Mouse (Mus musculus) embryonic fibroblast, embryonic 13.5 days (primary cell): Measurements from ENCODE around the gene Hspb1. TPM values are rescaled to one million over a fixed set of nuclear protein-coding genes. Genes with fewer than 3 reads are reported as not detected.

Experiments
- H3K27ac ChIP-seq: 2 replicates; pipeline ENCODE4 v1.5.1; 2012; ENCODE audit warnings: low read length, control low read depth, inconsistent platforms; ENCODE audit not compliant: insufficient read depth
- H3K4me1 ChIP-seq: 2 replicates; pipeline ENCODE4 v1.6.1; 2011; ENCODE audit warnings: low read length; ENCODE audit not compliant: control insufficient read depth, insufficient read depth
- H3K4me3 ChIP-seq: 2 replicates; pipeline ENCODE4 v1.5.1; 2011; ENCODE audit warnings: mild to moderate bottlenecking, control low read depth, low read length; ENCODE audit not compliant: insufficient read depth
- CTCF ChIP-seq: IDR thresholded peaks from 2 replicates; pipeline ENCODE4 v1.5.1; 2011; ENCODE audit warnings: mild to moderate bottlenecking, control low read depth, low read length, moderate library complexity, borderline replicate concordance; ENCODE audit not compliant: insufficient read depth
- POLR2A ChIP-seq: IDR thresholded peaks from 2 replicates; pipeline ENCODE4 v1.6.1; 2011; ENCODE audit warnings: low read depth, mild to moderate bottlenecking, control low read depth, low read length, moderate library complexity
- polyA plus RNA-seq: library from polyadenylated mRNA; stranded (reverse); fragments of >200 nt; gene quantifications from 2 replicates; pipeline ENCODE4 v1.2.4, GENCODE M21; 2011; ENCODE audit warnings: low read depth; ENCODE audit not compliant: missing spikeins, insufficient read length

The Hspb1 gene
- polyA plus RNA-seq, 1 experiment, result 124 TPM

GRCm38 (mm10) chr5:135909646-135910045 lies 21.9 kb downstream of the Hspb1 start:
- peaks cover 17% of the 10 kb centered on the region for H3K4me1 ChIP-seq
- no peak overlapping the region for H3K4me3 ChIP-seq
- no peak overlapping the region for H3K27ac ChIP-seq
- no peak for TF ChIP-seq POLR2A
- TF ChIP-seq CTCF, result no peak

GRCm38 (mm10) chr5:135910813-135911212 lies 23.1 kb downstream of the Hspb1 start:
- Histone ChIP-seq H3K4me1 (peaks cover 17% of the 10 kb centered on the region), H3K27ac (no peak overlapping the region), H3K4me3 (no peak overlapping the region)
- TF ChIP-seq POLR2A, result no peak
- no peak for TF ChIP-seq CTCF

GRCm38 (mm10) chr5:135911633-135912220 lies 24.0 kb downstream of the Hspb1 start:
- TF ChIP-seq POLR2A, result no peak
- no peak for TF ChIP-seq CTCF
- peaks cover 15% of the 10 kb centered on the region for H3K4me1 ChIP-seq

DNA sequence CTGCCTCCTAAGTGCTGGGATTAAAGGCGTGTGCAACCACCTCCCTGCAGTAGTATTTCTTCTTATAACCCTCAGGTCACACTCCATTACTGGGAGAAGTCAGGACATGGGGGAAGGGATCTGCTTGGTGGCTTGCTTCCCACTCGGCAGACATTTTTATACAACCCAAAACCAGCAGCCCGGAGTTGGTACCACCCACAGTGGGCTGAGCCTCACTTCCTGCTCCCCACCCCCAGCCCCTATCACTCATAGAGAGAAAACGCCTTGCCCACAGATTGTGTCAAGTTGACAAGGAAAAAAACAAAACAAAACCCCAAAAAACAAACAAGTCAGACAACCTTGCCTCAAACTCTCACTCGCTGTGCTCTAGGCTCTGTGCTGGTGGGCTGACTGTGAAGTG lies 25.5 kb downstream of the Hspb1 start:
- Histone ChIP-seq H3K4me3 (no peak overlapping the region), H3K27ac (no peak overlapping the region), H3K4me1 (peaks cover 15% of the 10 kb centered on the region)
- TF ChIP-seq POLR2A (no peak), CTCF (no peak)

More at GRCm38 (mm10) chr5:135911633-135912220, 24.0 kb downstream of the Hspb1 start:
- Histone ChIP-seq H3K4me3 (no peak overlapping the region), H3K27ac (peak overlapping the region; percentile 7; the same call in 1 of the 2 replicates)

- Histone ChIP-seq H3K27ac (no peak overlapping the region), H3K4me3 (no peak overlapping the region), H3K4me1 (peaks cover 20% of the 10 kb centered on the region)
- no peak for TF ChIP-seq POLR2A
- TF ChIP-seq CTCF, result no peak
These were observed 26.4 kb downstream of the Hspb1 start for GRCm38 (mm10) chr5:135914156-135914555.

DNA sequence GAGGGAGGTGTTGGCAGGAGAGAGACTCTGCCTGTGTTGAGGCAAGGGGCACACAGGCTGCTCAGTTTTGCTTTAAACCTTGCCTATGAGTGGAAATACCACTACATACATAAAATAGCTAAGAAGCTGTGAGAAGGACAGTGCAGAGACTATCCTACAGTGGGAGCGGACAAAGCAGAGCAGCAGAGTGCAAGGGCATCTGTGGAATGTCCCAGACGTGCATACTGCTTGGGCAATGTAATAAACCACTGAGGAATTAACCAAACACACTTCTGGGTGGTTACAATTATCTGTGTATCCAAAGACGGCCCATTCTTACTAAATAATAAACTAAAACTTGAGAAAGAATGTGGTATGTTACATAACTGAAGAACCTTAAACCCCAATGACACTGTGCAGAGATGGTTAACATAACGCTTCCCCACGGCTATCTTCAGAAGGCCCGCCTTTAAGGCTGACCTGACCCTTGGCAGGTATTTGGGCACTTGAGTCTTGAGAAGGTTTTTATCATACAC lies 28.4 kb downstream of the Hspb1 start:
- Histone ChIP-seq H3K4me1 (peaks cover 20% of the 10 kb centered on the region), H3K27ac (no peak overlapping the region), H3K4me3 (no peak overlapping the region)
- TF ChIP-seq CTCF (no peak), POLR2A (no peak)

DNA sequence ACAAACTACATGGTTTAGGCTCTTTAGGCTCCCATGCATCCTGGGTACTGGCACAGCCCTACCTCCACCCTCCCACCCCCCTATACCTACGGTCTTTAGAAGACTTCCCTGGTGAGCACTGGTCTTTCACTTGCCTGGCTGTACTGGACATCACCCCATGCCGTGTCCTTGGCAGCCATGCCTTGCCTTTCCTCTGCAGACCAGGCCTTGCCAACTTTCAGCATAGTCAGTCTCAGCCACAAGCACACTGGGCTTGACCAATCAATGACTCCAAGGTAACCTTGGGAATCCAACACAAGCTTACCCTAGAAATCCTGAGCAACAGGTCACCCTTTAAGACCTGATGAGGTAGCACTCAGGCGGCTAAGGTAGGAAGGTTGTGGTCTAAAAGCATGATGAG lies 28.9 kb downstream of the Hspb1 start:
- Histone ChIP-seq H3K4me3 (no peak overlapping the region), H3K4me1 (peaks cover 16% of the 10 kb centered on the region), H3K27ac (no peak overlapping the region)
- TF ChIP-seq POLR2A (no peak), CTCF (no peak)

- TF ChIP-seq POLR2A (no peak), CTCF (no peak)
- no peak overlapping the region for H3K4me3 ChIP-seq
- H3K4me1 ChIP-seq, result peaks cover 9% of the 10 kb centered on the region
- H3K27ac ChIP-seq, result no peak overlapping the region
These were observed 29.8 kb downstream of the Hspb1 start for GRCm38 (mm10) chr5:135917327-135918058.

DNA sequence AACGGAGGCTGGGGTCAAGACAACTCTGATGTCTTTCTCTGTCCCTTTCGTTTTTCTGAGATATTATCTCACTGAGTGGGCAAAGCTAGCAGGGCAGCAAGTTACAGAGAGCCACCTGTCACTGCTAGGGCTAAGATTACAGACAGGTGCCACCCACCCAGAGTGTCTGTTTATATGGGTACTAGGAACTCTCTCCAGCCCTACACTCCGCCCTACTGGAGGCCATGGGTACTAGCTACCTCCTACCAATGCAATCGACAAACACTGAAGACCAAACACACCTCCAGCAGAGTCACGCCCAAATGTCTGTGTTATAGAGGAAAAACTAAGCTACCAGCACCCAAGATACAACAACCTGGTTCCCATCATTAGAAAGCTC lies 30.3 kb downstream of the Hspb1 start:
- TF ChIP-seq CTCF, result no peak
- TF ChIP-seq POLR2A, result no peak
- Histone ChIP-seq H3K4me3 (no peak overlapping the region), H3K4me1 (peaks cover 9% of the 10 kb centered on the region), H3K27ac (no peak overlapping the region)

GRCm38 (mm10) chr5:135918593-135918992 lies 30.9 kb downstream of the Hspb1 start:
- Histone ChIP-seq H3K4me1 (peaks cover 9% of the 10 kb centered on the region), H3K27ac (no peak overlapping the region), H3K4me3 (no peak overlapping the region)
- no peak for TF ChIP-seq POLR2A
